Mouse (Mus musculus) urinary bladder, postnatal 14 days (tissue): Measurements from ENCODE around the gene Cyp17a1.

Source experiments
- DNase-seq: peaks from one replicate; pipeline ENCODE4 v3.0.0; 2021; ENCODE audit warnings: low spot score

Cyp17a1 gene

GRCm38 (mm10) chr19:46672766-46673418 is at the start of gene Cyp17a1:
Cyp17a1 (minus strand) TSS chr19:46673172.
- no peak for DNase-seq

DNA sequence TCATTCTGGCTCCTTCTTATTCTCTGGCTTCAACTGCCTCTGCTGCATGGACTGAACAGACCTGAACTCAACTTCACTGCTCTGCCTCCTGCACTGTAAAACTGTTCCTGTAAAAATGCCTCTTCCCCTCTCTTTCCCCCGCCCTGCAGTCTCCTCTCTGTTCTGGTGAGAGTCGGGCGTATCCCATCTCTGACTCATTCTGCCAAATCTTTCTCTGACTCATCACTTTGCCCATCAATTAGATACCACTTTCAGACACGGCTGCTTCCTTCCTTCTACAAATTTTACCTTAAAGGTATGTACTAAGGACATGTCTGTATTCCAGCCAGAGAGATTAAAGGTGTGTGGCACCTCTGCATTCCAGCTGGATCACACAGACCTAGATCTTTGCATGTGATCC is 45.2 kb upstream of the Cyp17a1 start:
- DNase-seq, result no peak

- no peak for DNase-seq
These were observed 42.0 kb upstream of the Cyp17a1 start for GRCm38 (mm10) chr19:46715016-46715415.

DNA sequence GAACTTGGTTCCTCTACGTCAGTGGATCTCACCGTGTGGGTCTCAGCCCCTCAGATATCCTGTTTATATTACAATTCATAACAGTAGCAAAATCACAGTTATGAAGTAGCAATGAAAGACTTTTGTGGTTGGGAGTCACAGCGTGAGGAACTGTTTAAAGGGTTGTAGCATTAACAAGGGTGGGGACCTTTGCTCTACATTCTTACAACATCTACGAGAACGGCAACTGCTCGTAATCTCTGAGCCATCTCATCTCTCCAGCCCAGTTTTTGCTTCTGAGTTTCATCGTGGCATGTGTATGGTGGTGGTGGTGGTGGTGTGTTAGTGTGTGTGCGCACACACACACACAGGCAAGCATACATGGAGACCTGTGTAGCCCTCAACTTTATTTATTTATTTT is 41.3 kb upstream of the Cyp17a1 start:
- DNase-seq, result no peak

- DNase-seq, result no peak
These were observed 37.6 kb upstream of the Cyp17a1 start for GRCm38 (mm10) chr19:46710614-46711013.

DNA sequence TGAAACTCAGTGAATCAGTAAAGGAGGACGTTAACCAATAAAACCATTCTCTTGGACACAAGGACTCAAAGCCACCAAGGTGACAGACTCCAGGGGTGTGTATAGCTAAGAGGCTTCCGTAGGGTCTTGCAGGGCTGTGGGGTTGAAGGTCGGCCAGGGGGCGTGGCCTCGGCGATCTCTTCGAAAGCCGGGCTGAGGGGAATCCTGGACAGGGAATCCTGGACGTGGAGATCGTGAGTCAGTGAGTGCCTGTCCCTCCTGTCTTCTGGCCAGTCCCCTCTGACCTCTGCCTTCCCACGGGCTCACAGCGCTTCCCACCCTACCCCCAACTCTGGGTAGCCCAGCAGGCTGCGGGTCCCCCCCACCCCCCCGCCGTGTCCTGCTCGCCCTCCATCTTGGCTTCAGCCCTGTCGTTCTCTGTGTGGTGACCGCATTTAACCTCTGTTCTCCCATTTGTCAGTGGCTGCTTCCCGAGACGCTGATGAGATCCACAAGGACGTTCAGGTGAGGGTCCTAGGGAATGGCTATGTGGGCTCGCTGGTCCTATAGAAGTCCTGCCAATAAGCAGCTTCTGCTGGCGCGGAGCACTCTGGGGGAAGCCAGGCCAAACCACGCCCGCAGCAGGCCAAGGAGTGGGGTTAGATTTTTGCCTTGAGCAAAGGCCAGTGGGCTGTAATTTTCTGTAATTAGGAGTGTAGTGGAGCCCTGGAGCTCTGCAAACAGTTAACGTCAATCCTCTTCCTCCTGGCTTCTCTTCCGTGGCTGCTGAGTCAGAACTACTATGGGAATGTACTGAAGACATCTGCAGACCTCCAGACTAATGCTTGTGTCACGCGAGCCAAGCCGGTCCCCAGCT is 34.6 kb upstream of the Cyp17a1 start, which contains the start of gene As3mt:
TSS of gene As3mt (plus strand) at position 163 of the 856 bp plus-strand sequence.
- DNase-seq, result peak; percentile 77

DNA sequence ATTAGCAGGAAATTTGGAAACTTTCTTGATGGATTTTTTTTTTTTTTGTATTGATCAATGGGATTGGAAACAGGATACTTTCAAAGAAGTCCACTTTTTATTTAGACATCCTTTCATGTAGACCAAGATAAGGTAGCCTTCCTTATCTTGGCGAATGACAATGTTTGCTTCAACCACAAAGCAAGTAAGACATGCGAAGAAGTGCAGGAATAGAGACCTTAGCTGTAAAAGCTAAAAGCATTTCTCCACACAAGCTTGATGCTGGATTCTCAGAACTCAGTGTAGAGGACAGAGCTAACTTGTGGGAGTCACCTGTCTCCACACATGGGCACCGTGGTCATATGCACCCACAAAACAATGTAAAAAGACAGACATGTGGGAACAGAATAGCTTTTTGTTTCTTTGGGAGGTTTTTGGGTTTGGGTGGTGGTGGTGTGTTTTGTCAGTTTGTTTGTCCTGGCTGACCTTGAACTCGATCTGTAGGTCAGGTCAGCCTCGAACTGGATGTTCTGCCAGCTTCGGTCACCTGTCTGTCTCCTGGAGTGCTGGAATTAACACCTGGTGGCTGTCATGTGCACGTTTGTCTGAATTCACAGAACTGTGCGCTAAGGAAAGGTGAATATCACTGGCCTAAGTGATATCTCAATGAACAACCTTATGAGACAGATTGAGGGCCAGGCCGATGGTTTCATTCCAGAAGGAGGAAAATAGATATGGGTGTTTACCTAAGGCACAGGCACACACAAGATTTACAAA is 33.7 kb upstream of the Cyp17a1 start:
- DNase-seq, result no peak

DNA sequence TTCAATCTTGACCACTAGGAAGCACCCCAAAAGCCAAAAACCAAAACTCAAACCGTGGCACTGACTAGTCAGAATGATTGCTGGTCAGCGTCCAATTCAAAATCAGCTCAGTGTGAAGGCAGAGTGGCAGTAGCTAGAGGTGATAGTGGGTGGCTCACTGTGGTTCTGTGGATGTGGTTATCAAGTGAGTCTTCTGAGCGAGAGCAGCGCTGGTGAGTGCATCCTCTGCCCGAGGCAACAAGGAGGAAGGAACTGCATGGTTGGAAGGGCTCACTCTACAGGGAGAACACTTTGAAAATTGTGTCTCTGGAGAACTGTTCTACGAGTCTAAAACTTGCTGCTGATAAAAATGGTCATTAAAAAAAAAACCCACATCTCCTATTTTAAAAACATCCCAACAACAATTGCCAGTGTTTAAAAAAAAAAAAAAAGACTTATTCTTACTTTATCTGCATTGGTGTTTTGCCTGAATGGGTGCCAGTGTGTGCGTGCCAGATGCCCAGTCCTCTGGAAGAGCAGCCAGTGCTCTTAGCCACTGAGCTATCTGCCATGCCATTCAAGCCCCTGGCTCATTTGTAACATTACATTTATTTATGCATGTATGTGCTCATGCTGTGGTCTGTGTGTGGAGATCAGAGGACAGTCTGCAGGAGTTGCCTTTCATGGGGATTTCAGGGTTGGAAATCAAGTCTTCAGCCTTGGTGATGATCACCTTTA is 33.0 kb upstream of the Cyp17a1 start:
- no peak for DNase-seq

GRCm38 (mm10) chr19:46701156-46701555 is 28.2 kb upstream of the Cyp17a1 start:
- DNase-seq, result no peak

DNA sequence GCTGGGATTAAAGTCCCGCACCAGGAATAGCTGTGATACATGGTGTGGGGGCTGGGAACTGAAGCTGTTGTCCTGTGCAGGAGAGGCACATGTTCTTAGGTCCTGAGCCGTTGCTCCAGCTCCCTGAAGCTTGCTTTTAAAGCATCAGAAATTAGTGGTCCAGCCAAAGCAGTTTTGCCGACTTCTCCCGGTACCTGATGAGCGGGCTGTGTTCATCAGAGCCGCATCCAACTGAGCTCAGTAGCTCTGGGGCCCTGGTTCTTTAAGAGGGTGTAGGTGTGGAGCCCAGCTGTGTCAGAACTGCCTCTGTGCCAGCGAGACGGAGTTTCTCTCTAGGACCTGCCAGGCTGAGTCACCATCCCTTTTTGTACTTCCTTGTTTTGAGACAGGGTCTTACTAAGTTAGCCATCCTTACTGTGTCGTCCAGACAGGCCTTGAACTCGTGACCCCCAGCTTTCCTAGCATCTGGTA is 26.1 kb upstream of the Cyp17a1 start:
- DNase-seq, result no peak

- no peak for DNase-seq
These were observed 25.0 kb upstream of the Cyp17a1 start for GRCm38 (mm10) chr19:46697840-46698517.

DNA sequence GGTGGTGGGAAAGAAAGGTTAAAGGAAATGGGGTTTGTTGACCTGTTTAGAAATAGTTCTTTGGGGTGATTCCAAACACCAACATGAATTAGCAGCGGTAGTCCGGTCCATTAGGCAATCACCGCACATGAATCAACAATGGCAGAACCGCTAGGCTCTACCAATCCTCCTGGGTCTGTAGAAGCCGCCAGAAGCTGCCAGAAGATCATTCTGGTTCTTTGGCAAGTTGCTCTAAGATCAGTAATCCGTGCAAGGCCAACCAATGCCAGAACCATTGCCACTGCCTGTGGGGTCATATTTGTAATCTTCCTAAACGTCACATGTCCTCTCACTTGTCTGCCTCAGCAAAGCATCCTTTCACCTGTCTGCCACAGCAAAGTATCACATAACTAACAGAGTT is 24.0 kb upstream of the Cyp17a1 start:
- DNase-seq, result no peak

DNA sequence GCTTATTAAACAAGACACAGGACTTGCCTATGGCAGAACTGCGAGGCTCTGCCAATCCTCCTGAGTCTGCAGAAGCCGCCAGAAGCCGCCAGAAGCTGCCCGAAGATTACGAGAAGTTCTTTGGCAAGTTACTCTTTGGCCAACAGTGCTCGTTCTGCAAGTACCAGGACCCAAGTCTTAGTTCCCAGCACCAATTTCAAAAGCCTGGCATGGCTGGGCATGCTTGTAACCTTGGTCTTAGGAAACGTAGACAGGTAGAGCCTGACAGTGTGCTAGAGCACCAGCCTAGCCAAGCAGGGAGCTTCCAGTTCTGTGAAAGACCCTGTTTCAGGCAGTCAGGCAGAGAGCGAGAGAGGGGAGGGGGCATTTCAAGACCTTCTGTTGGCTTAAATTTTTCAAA is 23.5 kb upstream of the Cyp17a1 start:
- DNase-seq, result no peak

- DNase-seq, result no peak
These were observed 20.2 kb upstream of the Cyp17a1 start for GRCm38 (mm10) chr19:46693146-46693545.

DNA sequence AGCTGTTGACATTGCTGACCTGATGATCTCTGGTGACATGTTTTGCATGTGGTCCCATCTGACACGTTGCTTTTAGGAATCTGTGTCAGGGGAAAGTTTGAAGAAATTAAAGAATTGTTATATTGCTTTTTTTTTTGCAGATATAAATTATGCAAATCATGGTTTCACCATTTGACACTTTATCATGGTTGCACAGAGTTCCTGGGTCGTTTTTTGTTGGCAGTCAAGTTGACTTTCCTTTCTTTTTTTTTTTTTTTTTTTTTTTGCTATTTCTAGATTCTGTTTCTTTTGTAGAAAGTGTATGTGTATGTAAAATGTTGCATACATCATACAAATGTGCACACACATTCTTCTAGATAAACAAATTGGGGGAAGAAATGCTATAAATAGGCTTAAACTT is 18.1 kb upstream of the Cyp17a1 start:
- DNase-seq, result no peak

DNA sequence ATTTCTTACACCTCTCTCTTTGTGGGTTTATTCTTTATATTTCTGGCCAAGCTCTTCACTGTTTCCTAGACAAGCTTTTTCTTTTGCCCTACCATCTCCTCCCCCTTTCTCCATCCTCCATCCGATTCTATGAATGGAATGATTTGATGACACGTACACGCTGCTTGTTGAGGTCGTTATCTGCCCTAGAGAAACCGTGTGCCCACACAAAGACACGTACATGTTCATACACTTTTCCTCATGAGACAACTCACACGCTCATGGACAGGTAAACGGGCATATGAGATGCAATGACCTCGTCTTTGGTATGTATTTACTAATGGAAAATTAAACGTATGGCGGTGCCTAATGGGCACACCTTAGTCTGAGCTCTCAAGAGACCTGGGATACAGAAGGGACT is 17.4 kb upstream of the Cyp17a1 start:
- no peak for DNase-seq

GRCm38 (mm10) chr19:46689460-46690372 is 16.7 kb upstream of the Cyp17a1 start, which contains the start of gene Borcs7:
Borcs7 (plus strand) TSS chr19:46689906.
- DNase-seq, result peak; percentile 87

DNA sequence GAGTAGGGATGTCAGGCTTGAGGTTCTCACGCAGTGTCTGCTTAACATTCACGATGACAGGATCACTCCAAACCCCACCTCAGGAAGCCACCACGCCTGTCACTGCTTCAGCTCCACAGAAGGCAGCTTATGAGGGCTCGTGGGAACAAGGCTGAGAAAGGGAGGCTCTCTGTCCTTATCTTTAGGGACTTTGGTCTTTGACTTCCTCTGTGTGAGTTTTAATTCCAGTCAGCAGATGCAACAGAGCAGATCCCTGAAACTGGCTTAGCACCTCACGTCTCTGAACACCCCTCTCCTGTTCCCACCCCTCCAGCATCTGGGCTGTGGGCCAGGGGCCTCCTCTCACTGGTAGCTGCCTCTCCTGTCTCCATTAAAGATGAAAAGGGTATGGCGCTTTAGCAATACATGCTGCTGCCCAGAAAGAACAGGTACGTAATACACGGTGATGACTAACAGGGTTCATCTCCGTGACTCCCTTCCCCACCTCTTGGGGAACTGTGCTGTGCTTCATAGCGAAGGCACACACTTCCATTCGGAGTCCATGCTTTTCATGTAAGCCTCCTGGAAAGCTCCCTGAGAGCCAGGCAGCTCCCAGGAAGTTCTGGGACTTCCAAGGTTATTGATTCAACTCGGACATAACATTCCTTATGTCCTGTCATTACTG is 6.9 kb upstream of the Cyp17a1 start:
- no peak for DNase-seq

DNA sequence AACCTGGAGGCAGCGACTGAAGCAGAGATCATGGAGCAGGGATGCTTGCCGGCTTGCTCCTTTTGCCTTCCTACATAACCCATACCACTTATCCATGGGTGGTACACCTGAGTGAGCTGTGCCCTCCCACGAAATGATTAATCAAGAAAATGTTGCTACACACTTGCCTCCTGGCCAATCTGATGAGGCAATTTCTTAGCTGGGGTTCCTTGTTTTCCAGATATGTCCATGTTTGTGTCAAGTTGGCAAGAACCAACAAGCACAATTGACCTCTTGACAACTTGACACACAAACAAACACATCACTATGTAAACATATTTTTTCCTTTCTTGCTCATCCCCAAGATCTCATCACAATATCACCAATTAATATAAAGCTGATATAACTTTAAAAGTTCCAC is 2.7 kb upstream of the Cyp17a1 start:
- no peak for DNase-seq

- DNase-seq, result peak; percentile 59
These were observed 2.3 kb downstream of the Cyp17a1 start for GRCm38 (mm10) chr19:46670691-46671090.
